Mouse (Mus musculus): ENCODE data around the gene Shc1.

GRCm38 (mm10) chr3:89392871-89393311 is 25.4 kb upstream of the Shc1 start:
- TF ChIP-seq GATA1 (IDR thresholded peaks at IDR 0.05; ENCODE audit: low read length), result no peak
- TF ChIP-seq TAL1 (IDR thresholded peaks at IDR 0.05; ENCODE audit: low read length), result no peak
